Mouse (Mus musculus): ENCODE data around the gene Vipr2.

GRCm38 (mm10) chr12:116132909-116133308 is 55.4 kb downstream of the Vipr2 start:
- TF ChIP-seq CTCF (conservative IDR thresholded peaks at IDR 0.05; ENCODE audit: low read length) (no peak), NANOG (IDR thresholded peaks at IDR 0.05; ENCODE audit: borderline replicate concordance, low read length) (no peak), POU5F1 (IDR thresholded peaks at IDR 0.05; ENCODE audit: borderline replicate concordance, low read length) (no peak)
